Mouse (Mus musculus): ENCODE measurements around the gene Lrrc8b.

- no peak for TF ChIP-seq CTCF (conservative IDR thresholded peaks at IDR 0.05; ENCODE audit: insufficient read depth, insufficient read length, low read depth, low read length)
- no peak for TF ChIP-seq POLR2A (IDR thresholded peaks at IDR 0.05; ENCODE audit: low read depth, low read length)
Observed at GRCm38 (mm10) chr5:105493377-105493776, 77.8 kb downstream of the Lrrc8b start.

Data from kidney, adult 2 months (tissue).